Mouse (Mus musculus): ENCODE measurements around the gene Tspoap1.

Gene Tspoap1

DNA sequence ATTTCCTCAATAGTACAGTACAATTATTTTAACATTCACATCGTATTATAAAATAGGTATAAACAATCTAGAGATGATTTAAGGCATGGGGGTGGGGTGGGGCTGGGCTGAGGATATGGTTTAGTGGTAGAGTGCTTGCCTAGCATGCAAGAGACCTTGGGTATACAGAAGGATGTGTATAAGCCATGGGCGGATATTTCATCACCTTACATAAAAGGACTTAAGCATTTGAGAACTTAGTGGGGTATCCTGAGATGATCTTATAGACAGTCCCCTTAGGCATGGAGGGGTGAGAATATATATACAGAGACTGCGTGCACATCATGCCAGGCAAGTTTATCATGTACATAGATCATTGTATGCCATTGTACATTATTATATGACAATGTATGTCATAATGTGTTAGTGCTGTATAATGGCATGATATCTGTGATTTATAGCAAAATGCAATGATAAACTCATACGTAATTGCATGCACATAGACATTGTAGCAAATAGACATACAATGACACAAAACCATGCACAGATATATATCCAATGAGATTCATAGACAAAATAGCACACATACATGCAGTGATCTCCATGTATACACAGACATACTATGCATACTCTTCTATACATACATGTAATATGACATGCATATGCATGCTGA, 1.3 kb upstream of the Tspoap1 start:
- DNase-seq (ENCODE audit: low spot score in 2 of 2): peak; percentile 36 to 56

GRCm38 (mm10) chr11:87759609-87760005, 734 bp upstream of the Tspoap1 start:
- peak; percentile 79 to 85 for DNase-seq (ENCODE audit: low spot score in 2 of 2)

- DNase-seq (ENCODE audit: low spot score in 2 of 2): no peak
Measured at GRCm38 (mm10) chr11:87761181-87761721, 910 bp downstream of the Tspoap1 start.

DNA sequence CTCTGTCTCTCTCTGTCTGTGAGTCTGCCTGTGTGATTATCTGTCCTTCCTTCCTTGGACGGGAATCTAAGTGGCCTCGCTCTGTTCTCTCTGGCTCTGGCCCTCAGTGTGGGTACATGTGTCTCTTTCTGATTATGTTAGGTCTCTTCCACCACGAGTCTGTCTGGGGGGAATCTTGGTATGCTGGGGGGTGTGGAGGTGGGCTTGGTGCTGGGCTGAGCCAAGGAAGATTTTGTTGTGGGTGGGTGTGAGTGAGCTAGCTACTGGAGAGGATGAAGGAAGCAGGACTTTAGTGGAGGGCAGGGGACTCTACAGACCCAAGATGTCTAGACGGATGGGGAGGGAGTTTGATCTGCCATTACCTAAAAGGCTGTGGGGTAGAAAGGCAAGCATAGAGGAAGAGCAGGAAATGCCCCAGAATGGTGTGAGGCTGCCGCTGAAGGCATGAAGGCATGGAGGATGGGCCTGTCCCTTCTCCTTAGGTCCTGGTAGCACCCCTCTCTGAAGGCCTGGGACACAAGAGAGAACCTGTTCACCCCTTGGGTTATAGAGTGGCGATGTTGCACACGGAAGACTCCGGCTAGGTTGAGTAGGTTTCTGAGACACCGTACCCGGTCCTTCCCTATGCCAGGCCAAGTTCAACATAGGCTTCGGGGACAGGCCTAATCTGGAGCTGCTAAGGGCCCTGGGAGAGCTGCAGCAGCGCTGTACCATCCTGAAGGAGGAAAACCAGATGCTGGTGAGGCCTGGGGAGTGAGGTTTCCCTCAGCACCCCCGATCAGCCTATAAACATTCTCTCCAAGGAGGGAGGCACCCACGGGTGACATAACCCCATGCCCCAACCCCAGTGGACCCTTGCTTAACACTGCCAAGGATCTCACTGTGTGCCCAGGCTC, 1.7 kb downstream of the Tspoap1 start:
- DNase-seq (ENCODE audit: low spot score in 2 of 2): no peak

- DNase-seq (ENCODE audit: low spot score in 2 of 2): no peak
Measured at GRCm38 (mm10) chr11:87762702-87763385, 2.5 kb downstream of the Tspoap1 start.

DNA sequence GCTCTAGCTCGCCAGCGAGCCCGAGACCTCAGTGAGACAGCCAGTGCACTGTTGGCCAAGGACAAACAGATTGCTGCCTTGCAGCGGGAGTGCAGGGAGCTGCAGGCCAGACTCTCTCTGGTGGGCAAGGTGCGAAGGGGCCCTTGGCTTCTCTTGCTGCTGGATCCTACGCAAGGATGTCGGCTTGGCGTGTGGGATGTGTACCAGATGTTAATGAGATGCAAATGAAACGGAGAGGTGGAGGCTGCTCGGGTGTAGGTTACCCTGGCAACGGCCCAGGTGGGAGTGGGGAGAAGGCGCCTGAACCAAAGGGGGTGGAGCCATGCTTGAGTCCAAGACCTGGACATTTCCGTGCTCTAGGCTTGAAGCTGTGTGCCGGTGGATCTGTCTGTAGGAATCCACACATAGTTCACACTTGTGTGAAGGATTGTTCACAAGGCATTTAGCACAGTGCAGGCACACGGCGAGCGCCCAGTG, 3.2 kb downstream of the Tspoap1 start:
- no peak for DNase-seq (ENCODE audit: low spot score in 2 of 2)

GRCm38 (mm10) chr11:87763988-87764876, 3.9 kb downstream of the Tspoap1 start:
- DNase-seq (ENCODE audit: low spot score in 2 of 2): peak in 1 of 2 experiments; percentile 53

DNA sequence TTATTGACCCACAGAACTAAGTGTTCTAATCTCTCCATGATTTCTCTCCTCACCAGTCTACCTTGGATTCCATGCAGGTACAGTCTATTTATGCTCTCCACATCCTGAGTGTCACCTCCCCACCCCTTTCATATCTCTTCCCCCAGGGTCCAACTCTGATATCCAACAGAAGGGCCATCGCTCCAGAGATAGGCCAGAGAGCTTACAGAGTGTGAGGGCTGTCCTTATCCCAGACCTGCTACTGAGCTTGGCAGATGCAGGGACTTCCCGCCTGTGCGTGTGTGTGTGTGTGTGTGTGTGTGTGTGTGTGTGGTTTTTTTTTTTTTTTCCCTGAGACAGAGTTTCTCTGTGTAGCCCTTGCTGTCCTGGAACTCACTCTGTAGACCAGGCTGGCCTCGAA, 8.4 kb downstream of the Tspoap1 start:
- no peak for DNase-seq (ENCODE audit: low spot score in 2 of 2)

DNA sequence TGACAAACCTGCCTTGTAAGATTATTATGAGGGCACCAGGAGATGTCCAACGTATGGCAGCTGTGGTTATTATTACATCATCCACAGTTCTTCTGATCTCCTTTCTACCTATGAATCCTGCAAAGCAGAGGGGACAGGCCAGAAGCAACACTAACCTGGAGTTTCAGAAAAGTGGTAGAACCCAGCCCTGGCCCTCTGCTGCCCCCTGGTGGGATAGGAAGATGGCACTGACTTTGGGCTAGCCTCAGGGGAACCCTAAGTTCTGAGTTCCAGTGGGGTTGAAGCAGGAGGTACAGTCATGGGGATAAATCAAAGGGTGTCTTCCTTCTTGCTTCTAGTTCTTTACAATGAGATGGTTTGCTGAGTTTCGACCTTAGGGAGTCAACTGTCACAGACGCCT, 10.6 kb downstream of the Tspoap1 start:
- DNase-seq (ENCODE audit: low spot score in 2 of 2): peak; percentile 82 to 89

DNA sequence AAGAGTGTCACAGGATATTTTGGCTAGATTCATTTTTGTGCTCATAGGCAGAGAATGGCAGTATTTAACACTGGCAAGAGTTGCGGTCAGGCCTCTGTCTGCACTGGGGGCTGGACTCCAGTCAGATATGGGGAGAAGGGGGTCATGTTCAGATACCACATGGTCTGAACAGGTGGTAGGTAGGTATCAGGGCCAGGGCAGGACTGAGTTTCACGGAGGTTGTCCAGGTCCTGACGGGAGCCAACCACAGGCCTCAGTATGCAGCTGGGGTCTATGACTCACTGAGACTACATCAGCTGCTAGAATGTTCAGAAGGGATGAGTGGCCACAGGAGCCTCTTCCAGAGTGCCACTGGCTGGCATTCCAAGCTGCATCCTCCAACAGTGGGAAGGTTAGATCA, 12.0 kb downstream of the Tspoap1 start:
- no peak for DNase-seq (ENCODE audit: low spot score in 2 of 2)

GRCm38 (mm10) chr11:87778100-87778765, 17.9 kb downstream of the Tspoap1 start:
- no peak for DNase-seq (ENCODE audit: low spot score in 2 of 2)

DNA sequence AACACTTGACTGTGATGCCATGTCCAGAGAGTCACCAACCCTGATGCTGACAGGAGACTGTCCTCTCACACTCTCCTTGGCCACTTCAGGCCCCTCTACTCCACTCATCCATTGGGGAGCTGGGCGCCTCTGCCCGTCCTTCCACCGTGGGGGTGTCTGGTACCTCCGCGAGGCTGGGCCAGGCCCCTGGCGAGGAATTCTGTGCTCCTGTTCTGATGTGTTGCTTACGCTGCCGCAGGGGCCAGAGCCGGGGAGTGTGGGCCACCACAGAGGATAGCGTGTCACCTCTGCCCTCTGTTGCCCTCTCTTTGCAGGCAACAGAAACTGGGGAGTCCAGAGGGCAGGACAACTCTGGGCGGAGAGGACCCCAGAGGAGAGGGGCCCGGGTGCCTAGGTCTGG, 18.6 kb downstream of the Tspoap1 start:
- no peak for DNase-seq (ENCODE audit: low spot score in 2 of 2)

GRCm38 (mm10) chr11:87779392-87779791, 19.1 kb downstream of the Tspoap1 start:
- no peak for DNase-seq (ENCODE audit: low spot score in 2 of 2)

DNA sequence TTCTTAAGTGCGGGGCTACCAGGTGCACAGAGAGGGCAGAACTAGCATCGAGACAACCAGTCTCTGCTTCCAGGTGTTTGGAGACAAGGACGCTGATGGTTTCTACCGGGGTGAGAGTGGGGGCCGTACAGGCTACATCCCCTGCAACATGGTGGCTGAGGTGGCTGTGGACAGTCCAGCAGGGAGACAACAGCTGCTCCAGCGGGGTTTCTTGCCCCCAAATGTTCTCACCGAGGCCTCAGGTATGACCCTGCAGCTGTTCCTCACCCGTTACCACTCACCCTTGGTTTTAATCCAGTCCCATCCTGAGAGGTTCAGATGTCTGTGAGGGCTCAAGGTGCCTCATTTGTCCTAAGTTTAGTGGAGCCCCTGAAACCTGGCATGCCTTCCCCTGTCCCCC, 19.8 kb downstream of the Tspoap1 start:
- no peak for DNase-seq (ENCODE audit: low spot score in 2 of 2)

DNA sequence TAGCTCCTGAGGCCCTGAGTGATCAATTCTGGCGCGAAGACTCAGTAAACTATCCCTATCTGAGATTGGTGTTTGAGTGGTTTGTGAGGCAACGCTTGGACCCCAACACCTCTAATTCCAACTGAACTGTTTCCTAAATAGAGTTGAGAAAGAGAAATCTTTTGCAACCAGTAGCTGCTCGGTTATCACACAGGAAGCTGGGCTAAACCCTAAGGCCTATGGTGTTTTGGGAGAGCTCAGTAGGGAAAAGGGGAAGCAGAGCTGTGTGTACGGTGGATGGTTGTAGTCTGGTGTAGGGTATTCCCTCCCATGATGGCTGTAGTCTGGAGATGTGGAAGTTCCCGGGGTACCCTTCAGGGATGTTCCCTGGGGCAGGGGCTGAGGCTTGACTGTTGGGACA, 29.7 kb downstream of the Tspoap1 start:
- DNase-seq (ENCODE audit: low spot score in 2 of 2): no peak

- no peak for DNase-seq (ENCODE audit: low spot score in 2 of 2)
Measured at GRCm38 (mm10) chr11:87793460-87793859, 33.1 kb downstream of the Tspoap1 start, which contains the start of gene Mpo. Mpo (plus strand) TSS chr11:87793581.

GRCm38 (mm10) chr11:87801711-87802275, 41.5 kb downstream of the Tspoap1 start:
- no peak for DNase-seq (ENCODE audit: low spot score in 2 of 2)

DNA sequence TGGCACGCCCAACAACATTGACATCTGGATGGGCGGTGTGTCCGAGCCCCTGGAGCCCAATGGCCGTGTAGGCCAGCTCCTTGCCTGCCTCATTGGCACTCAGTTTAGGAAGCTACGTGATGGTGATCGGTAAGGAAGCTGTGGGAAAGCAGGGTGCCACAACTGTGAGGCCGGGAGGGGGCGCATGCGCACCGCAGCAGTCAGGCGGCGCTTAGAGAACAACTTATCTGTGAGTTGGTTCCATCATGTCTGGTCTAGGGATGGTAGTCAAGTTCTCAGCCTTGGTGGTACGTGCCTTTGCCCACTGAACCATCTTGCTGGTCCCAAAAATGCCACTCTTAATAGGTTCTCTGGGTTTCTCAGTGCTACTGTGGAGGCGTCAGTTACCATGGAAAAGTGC, 42.3 kb downstream of the Tspoap1 start:
- DNase-seq (ENCODE audit: low spot score in 2 of 2): no peak

DNA sequence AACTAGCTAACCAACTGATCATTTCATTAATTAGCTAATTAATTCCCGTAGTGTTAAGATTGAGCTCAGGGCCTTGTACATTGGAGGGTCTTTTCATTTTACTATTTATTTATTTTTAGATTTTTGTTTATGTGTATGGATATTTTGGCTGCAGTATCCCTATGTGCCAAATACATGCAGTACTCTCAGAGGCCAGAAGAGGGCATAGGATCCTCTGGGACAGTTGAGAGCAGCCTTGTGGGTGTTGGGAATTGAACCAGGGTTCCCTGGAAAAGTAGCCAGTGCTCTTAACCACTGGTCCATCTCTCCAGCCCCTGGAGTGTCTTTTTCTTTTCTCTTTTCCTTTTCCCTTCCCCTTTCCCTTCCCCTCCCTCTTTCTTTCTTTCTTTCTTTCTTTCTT, 45.1 kb downstream of the Tspoap1 start:
- DNase-seq (ENCODE audit: low spot score in 2 of 2): no peak

DNA sequence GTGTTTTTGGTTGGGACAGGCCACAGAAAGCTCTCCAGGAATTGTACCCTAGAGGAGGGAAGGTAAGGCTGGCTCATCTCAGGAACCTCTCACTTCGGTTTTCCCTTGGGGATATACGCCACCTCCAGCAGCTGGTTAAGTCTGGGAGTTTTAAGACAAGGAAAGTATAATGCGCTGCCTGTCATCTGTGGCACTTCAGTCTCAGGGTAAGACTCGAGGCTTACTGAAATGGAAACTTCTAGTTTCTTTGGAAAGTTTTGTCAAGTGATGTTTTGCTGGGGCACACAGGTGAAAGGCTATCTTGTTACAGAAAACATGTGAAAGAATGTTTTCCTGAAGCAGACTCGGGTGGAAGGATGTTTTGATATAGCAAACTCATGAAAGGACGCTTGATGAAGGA, 47.1 kb downstream of the Tspoap1 start:
- DNase-seq (ENCODE audit: low spot score in 2 of 2): no peak

Measured in natural killer cell, adult 2 months (primary cell).